Mouse (Mus musculus) heart, adult 18-20 months (tissue): ENCODE data around the gene Traf7. TPM values are rescaled to one million over a fixed set of nuclear protein-coding genes. Genes with fewer than 3 reads are reported as not detected.

Experiments used
- DNase-seq, 2 experiments: peaks; one replicate each; pipeline ENCODE4 v3.0.0; 2021 to 2022; ENCODE audit warnings: mixed read lengths in 1 of 2
- total RNA-seq, 2 experiments: library from RNA; stranded (reverse); gene quantifications; 2 replicates each; pipeline ENCODE4 v1.2.3; 2021

Gene Traf7
- total RNA-seq, 2 experiments from 2014 or later = 35.8 to 38.5 TPM

- no peak for DNase-seq
Observed at GRCm38 (mm10) chr17:24477053-24477984, 50.4 kb downstream of the Traf7 start.

GRCm38 (mm10) chr17:24476022-24476776 lies 51.5 kb downstream of the Traf7 start:
- DNase-seq = no peak

- DNase-seq = no peak
Observed at GRCm38 (mm10) chr17:24475586-24475985, 52.2 kb downstream of the Traf7 start.

- DNase-seq = no peak
Observed at GRCm38 (mm10) chr17:24474557-24474956, 53.2 kb downstream of the Traf7 start.

GRCm38 (mm10) chr17:24473612-24474275 lies 54.0 kb downstream of the Traf7 start, which contains the start of gene Bricd5:
Gene Bricd5, plus strand, starts transcription at chr17:24473884.
- DNase-seq = no peak

- DNase-seq = peak; percentile 65 to 69
Observed at GRCm38 (mm10) chr17:24472512-24472911, 55.2 kb downstream of the Traf7 start.

GRCm38 (mm10) chr17:24470701-24471527 lies 56.8 kb downstream of the Traf7 start:
- DNase-seq = no peak

- DNase-seq = peak; percentile 99
Observed at GRCm38 (mm10) chr17:24469910-24470602, 57.7 kb downstream of the Traf7 start, which contains the start of the genes E4f1 and Pgp. Gene E4f1, minus strand, starts transcription at chr17:24470313. Gene Pgp, plus strand, starts transcription at chr17:24470392.

- no peak for DNase-seq
Observed at GRCm38 (mm10) chr17:24469336-24469909, 58.3 kb downstream of the Traf7 start.

GRCm38 (mm10) chr17:24468636-24469246 lies 59.0 kb downstream of the Traf7 start:
- DNase-seq = no peak

GRCm38 (mm10) chr17:24463374-24464133 lies 64.2 kb downstream of the Traf7 start:
- DNase-seq = no peak

- DNase-seq = no peak
Observed at GRCm38 (mm10) chr17:24462932-24463331, 64.8 kb downstream of the Traf7 start.

- no peak for DNase-seq
Observed at GRCm38 (mm10) chr17:24461580-24461979, 66.2 kb downstream of the Traf7 start.

Other genes starting within 250 kb of the Traf7 start
- gene Abca17, start 176.9 kb downstream of the Traf7 start, total RNA-seq = under 1 TPM in 1 of 2 experiments, not detected in 1; 0.05 TPM
- 10 to 100 TPM; 11.1 to 13.1 TPM for gene Abca3, start 176.0 kb downstream of the Traf7 start, total RNA-seq
- gene Rnps1, start 113.4 kb downstream of the Traf7 start, total RNA-seq = 10 to 100 TPM; 60.6 to 64.6 TPM
- gene Eci1, start 101.3 kb downstream of the Traf7 start, total RNA-seq = 100 to 1,000 TPM; 472 to 487 TPM
- 1 to 10 TPM in 1 of 2 experiments, under 1 TPM in 1; 0.69 to 1.5 TPM for gene Dnase1l2, start 84.8 kb downstream of the Traf7 start, total RNA-seq
- 10 to 100 TPM in 1 of 2 experiments, 1 to 10 TPM in 1; 9.8 to 10.1 TPM for gene E4f1, start 57.6 kb downstream of the Traf7 start, total RNA-seq
- gene Pgp, start 57.5 kb downstream of the Traf7 start, total RNA-seq = 10 to 100 TPM; 40.1 to 43.5 TPM
- gene Bricd5, start 54.1 kb downstream of the Traf7 start, total RNA-seq = not detected
- 10 to 100 TPM in 1 of 2 experiments, 1 to 10 TPM in 1; 8.1 to 10.3 TPM for gene Mlst8, start 48.9 kb downstream of the Traf7 start, total RNA-seq
- gene Caskin1, start 39.3 kb downstream of the Traf7 start, total RNA-seq = under 1 TPM; 0.15 to 0.20 TPM
- gene Rab26, start 6.3 kb upstream of the Traf7 start, total RNA-seq = not detected
- 10 to 100 TPM; 34.1 to 34.5 TPM for gene Pkd1, start 21.9 kb upstream of the Traf7 start, total RNA-seq
- 100 to 1,000 TPM; 104 to 108 TPM for gene Tsc2, start 104.7 kb upstream of the Traf7 start, total RNA-seq
- 1 to 10 TPM; 2.6 to 3.1 TPM for gene Nthl1, start 104.7 kb upstream of the Traf7 start, total RNA-seq
- gene Slc9a3r2, start 122.4 kb upstream of the Traf7 start, total RNA-seq = 100 to 1,000 TPM in 1 of 2 experiments, 10 to 100 TPM in 1; 88.2 to 103 TPM
- not detected for gene Npw, start 130.5 kb upstream of the Traf7 start, total RNA-seq
- 10 to 100 TPM; 16.4 to 17.2 TPM for gene Zfp598, start 141.7 kb upstream of the Traf7 start, total RNA-seq
- under 1 TPM in 1 of 2 experiments, not detected in 1; 0.17 TPM for gene Syngr3, start 162.0 kb upstream of the Traf7 start, total RNA-seq
- 10 to 100 TPM; 24.0 to 24.3 TPM for gene Gfer, start 168.2 kb upstream of the Traf7 start, total RNA-seq
- gene Noxo1, start 168.3 kb upstream of the Traf7 start, total RNA-seq = under 1 TPM; 0.77 to 0.99 TPM
- 10 to 100 TPM; 18.0 to 20.1 TPM for gene Tbl3, start 179.7 kb upstream of the Traf7 start, total RNA-seq
- not detected for gene Rnf151, start 190.1 kb upstream of the Traf7 start, total RNA-seq
- 100 to 1,000 TPM; 701 to 738 TPM for gene Rps2, start 190.2 kb upstream of the Traf7 start, total RNA-seq
- 1,000 to 10,000 TPM in 1 of 2 experiments, 100 to 1,000 TPM in 1; 976 to 1,178 TPM for gene Ndufb10, start 196.5 kb upstream of the Traf7 start, total RNA-seq
- 100 to 1,000 TPM; 390 to 433 TPM for gene Rpl3l, start 199.9 kb upstream of the Traf7 start, total RNA-seq
- gene Msrb1, start 208.7 kb upstream of the Traf7 start, total RNA-seq = 100 to 1,000 TPM; 181 to 183 TPM
- under 1 TPM in 1 of 2 experiments, not detected in 1; 0.33 TPM for gene Hs3st6, start 225.1 kb upstream of the Traf7 start, total RNA-seq